Mouse (Mus musculus): ENCODE results near the gene Setd4.
A peak's percentile ranks its signal among the peaks of the same experiment; 100 is the strongest.

The Setd4 gene

GRCm38 (mm10) chr16:93543704-93544103 lies 60.2 kb downstream of the Setd4 start:
- peak; percentile 73 for DNase-seq

GRCm38 (mm10) chr16:93539891-93540290 lies 64.0 kb downstream of the Setd4 start:
- no peak for DNase-seq

GRCm38 (mm10) chr16:93535151-93535853 lies 68.6 kb downstream of the Setd4 start:
- no peak for DNase-seq

Measured in kidney, postnatal 10 days (tissue).